Mouse (Mus musculus) midbrain, embryonic 15.5 days (tissue): ENCODE data around the gene Slc6a14. TPM values are rescaled to one million over a fixed set of nuclear protein-coding genes. Genes with fewer than 3 reads are reported as not detected.

Source experiments
- ATAC-seq: fragments of 200-750 bp; cut with Nextera tagmentation; replicated peaks from 2 replicates; pipeline ENCODE4 v1.8.0; 2017; ENCODE audit warnings: moderate TSS enrichment
- H3K27ac ChIP-seq: fragments of 300-500 bp; sonication (generic); 2 replicates; pipeline ENCODE4 v1.5.1; 2015; ENCODE audit warnings: mild to moderate bottlenecking, inconsistent platforms
- H3K27me3 ChIP-seq: fragments of 300-500 bp; sonication (generic); replicated peaks from 2 replicates; pipeline ENCODE4 v1.6.1; 2015; ENCODE audit warnings: inconsistent platforms
- H3K36me3 ChIP-seq: fragments of 300-500 bp; sonication (generic); replicated peaks from 2 replicates; pipeline ENCODE4 v1.6.1; 2015; ENCODE audit warnings: inconsistent platforms
- H3K4me1 ChIP-seq: fragments of 300-500 bp; sonication (generic); 2 replicates; pipeline ENCODE4 v1.6.1; 2015; ENCODE audit warnings: inconsistent platforms
- H3K4me2 ChIP-seq: fragments of 300-500 bp; sonication (generic); 2 replicates; pipeline ENCODE4 v1.6.1; 2015; ENCODE audit warnings: inconsistent platforms, mild to moderate bottlenecking, moderate library complexity
- H3K4me3 ChIP-seq: fragments of 300-500 bp; sonication (generic); 2 replicates; pipeline ENCODE4 v1.5.1; 2015; ENCODE audit warnings: mild to moderate bottlenecking, inconsistent platforms
- H3K9ac ChIP-seq: fragments of 300-500 bp; sonication (generic); 2 replicates; pipeline ENCODE4 v1.6.1; 2015; ENCODE audit warnings: mild to moderate bottlenecking, inconsistent platforms
- H3K9me3 ChIP-seq: fragments of 300-500 bp; sonication (generic); 2 replicates; pipeline ENCODE4 v1.6.1; 2016; ENCODE audit warnings: inconsistent platforms
- WGBS: fragments of 180-500 bp; shearing (Covaris S2); methylation state at CpG from one replicate; pipeline ENCODE4 v1.1.7; 2015; ENCODE audit warnings: mixed read lengths; 5-methylcytosine and 5-hydroxymethylcytosine counted together
- polyA plus RNA-seq: library from polyadenylated mRNA; unstranded; fragments of >200 nt; fragmentation: Nextera tagmentation; extraction: Ambion mirVana; gene quantifications from 2 replicates; pipeline ENCODE4 v1.2.1, GENCODE M21; 2015

Slc6a14 gene
- 0.05 TPM in 1 of 2 replicates, not detected in the other for polyA plus RNA-seq

DNA sequence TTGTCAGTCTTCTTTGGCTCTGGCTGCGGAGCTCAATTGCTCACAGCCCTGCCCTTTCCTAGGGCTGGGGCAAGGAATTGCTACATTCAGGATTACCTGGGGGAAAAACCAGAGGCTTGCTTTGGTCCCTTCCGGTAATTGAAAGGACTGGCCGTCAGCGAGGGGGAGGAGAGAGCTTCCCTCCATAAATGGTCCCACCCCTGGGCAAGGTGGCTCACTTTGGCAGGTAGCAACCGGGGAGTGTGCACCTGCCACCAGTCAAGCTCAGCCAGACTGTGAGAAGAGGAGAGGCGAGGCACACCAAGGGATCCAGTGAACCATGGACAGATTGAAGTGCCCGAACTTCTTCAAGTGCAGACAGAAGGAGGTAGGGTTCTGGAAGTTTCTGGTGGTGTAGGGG, at the start of gene Slc6a14:
Gene Slc6a14 (plus strand): TSS at position 68 of the 400 bp plus-strand sequence.
- Histone ChIP-seq H3K9me3 (no peaks in the 10 kb centered on the region), H3K4me3 (no peak within 1 kb of the TSS), H3K4me1 (no peaks in the 10 kb centered on the region), H3K4me2 (no peak within 1 kb of the TSS), H3K36me3 (no peaks in the 10 kb centered on the region), H3K27me3 (no peaks in the 10 kb centered on the region), H3K27ac (no peak within 1 kb of the TSS), H3K9ac (no peak within 1 kb of the TSS)
- ATAC-seq, result no peak
- 74% methylated on average over 7 of the region's 7 CpGs for WGBS

DNA sequence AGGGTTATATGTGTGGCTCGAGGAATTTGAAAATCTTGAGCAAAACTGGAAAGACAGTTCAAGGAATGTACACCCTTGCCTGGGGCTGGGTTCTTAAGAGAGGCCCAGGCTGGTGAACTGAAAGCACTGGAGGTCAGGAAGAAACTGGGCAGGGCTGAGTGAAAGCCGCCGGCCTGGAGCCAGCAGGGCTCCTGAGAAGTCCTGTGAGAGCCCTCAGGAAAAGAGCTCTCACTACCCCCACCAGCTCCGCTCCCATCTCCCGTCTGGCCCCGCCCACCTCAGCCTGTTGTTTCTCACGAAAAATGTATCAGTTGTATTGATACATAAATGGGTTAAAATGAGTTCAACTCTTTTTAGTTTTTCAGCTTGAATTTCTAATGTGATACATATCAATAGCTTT, 43.8 kb upstream of the Slc6a14 start:
- Histone ChIP-seq H3K27me3 (no peaks in the 10 kb centered on the region), H3K9me3 (no peaks in the 10 kb centered on the region), H3K9ac (no peak overlapping the region), H3K4me1 (no peaks in the 10 kb centered on the region), H3K36me3 (no peaks in the 10 kb centered on the region), H3K27ac (no peak overlapping the region), H3K4me3 (no peak overlapping the region), H3K4me2 (no peak overlapping the region)
- 29% methylated on average over 7 of the region's 7 CpGs for WGBS
- ATAC-seq, result no peak

DNA sequence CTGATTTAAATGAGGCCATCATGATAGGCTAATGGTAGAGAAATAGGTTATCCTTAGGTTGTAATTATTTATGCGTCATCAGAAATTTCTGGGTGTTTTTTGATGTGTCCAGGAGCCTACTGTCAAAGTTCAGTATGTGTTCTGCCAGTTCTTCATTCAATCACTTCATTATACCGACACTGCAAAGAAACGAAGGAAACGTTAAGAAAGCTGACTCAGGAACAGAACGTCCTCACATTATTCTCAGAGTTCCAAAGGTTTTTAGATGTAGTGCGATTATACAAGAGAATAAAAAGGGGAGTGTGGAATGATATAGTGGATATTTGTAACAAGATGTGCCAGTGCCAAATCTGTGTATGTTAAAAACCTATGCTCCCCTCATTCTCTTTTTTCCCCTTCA, 19.5 kb upstream of the Slc6a14 start:
- no peak overlapping the region for H3K27ac ChIP-seq
- no peaks in the 10 kb centered on the region for H3K27me3 ChIP-seq
- H3K4me1 ChIP-seq, result no peaks in the 10 kb centered on the region
- H3K9me3 ChIP-seq, result no peaks in the 10 kb centered on the region
- no peak overlapping the region for H3K4me2 ChIP-seq
- no peak for ATAC-seq
- WGBS, result 75% methylated on average over 6 of the region's 6 CpGs
- no peak overlapping the region for H3K4me3 ChIP-seq
- no peak overlapping the region for H3K9ac ChIP-seq
- no peaks in the 10 kb centered on the region for H3K36me3 ChIP-seq

DNA sequence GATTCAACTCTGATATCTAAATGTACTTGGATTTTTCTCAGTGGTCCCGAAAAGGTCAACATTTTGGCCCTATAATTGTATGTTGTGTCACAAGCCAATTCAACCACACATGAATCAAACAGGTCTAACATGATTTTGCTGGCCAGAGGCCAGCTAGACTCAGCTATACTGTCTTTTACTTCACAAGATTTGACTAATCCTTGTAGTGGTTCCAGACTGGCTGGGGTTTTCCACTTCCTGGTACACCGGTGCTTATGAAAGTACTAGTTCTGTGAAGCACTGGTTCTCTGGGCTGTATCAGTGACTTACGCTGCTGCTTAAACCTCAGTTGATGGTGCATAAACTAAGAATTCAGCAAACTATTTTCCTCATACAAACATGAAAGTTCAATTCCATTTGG, 19.0 kb upstream of the Slc6a14 start:
- no peak overlapping the region for H3K4me2 ChIP-seq
- no peaks in the 10 kb centered on the region for H3K9me3 ChIP-seq
- H3K4me1 ChIP-seq, result no peaks in the 10 kb centered on the region
- WGBS, result 87% methylated on average over 3 of the region's 3 CpGs
- no peak overlapping the region for H3K9ac ChIP-seq
- ATAC-seq, result no peak
- no peak overlapping the region for H3K4me3 ChIP-seq
- H3K36me3 ChIP-seq, result no peaks in the 10 kb centered on the region
- H3K27me3 ChIP-seq, result no peaks in the 10 kb centered on the region
- no peak overlapping the region for H3K27ac ChIP-seq

DNA sequence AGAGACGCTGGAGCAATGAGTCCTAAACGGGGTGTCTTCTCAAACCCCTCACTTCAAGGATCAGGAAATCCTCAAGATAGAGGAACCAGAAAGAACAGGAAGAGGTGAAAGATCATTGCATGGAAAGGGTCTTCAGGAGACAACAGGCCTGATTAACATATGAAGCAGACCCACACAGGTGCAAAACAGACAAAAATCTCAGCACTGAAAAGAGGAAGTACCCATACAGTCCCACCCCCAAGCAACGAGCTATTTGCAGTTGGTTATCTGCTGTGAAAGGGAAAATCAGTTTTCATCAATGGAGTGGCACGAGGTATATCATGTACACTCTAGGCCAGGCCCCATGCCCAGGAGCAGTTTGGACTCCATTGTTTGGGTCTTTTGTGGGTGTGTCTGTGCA, 13.1 kb upstream of the Slc6a14 start:
- 84% methylated on average over 4 of the region's 4 CpGs for WGBS
- no peaks in the 10 kb centered on the region for H3K9me3 ChIP-seq
- H3K27me3 ChIP-seq, result no peaks in the 10 kb centered on the region
- no peak overlapping the region for H3K27ac ChIP-seq
- no peak overlapping the region for H3K9ac ChIP-seq
- no peaks in the 10 kb centered on the region for H3K36me3 ChIP-seq
- H3K4me1 ChIP-seq, result no peaks in the 10 kb centered on the region
- ATAC-seq, result no peak
- no peak overlapping the region for H3K4me3 ChIP-seq
- H3K4me2 ChIP-seq, result no peak overlapping the region

DNA sequence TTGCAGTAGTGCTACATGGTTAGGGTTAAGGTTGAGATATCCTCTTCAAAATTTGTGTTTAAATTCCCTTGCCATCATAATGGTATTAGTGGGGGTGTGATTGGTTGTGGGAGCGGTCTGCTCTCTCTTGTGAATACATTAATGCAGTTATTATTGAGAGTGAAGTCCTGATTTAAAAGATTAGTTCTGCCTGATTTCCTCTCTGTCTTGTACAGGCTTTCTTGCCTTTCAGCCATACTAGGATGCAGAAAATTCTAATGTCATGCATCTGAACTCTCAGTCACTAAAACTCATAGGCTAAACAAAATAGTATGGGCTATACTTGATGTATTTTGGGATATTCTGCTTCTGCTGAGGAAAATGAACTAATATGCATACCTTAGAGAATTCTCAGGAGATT, 10.2 kb upstream of the Slc6a14 start:
- Histone ChIP-seq H3K27ac (no peak overlapping the region), H3K36me3 (no peaks in the 10 kb centered on the region), H3K4me3 (no peak overlapping the region), H3K9ac (no peak overlapping the region), H3K9me3 (no peaks in the 10 kb centered on the region), H3K27me3 (no peaks in the 10 kb centered on the region), H3K4me1 (no peaks in the 10 kb centered on the region), H3K4me2 (no peak overlapping the region)
- ATAC-seq, result no peak
- 41% methylated on average over 1 of the region's 1 CpGs for WGBS

DNA sequence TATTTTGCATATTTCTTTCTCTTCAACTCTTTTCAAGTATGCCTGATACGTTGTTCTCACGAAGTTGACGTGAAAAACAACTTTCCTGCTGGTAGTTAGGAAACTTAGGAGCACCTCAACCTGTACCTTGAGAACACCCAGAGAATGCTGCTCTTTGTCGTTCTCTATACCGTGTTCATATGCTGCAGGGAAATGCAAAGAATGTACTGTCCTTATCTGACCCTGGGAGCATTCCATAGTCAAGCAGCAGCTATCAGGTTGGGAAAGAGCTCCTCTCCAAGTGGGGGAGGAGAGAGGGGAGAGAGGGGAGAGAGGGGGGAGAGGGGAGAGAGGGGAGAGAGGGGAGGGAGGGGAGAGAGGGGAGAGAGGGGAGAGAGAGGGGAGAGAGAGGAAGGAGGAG, 597 bp downstream of the Slc6a14 start:
- H3K4me3 ChIP-seq, result no peak overlapping the region
- no peak overlapping the region for H3K9ac ChIP-seq
- WGBS, result 66% methylated on average over 5 of the region's 5 CpGs
- H3K9me3 ChIP-seq, result no peaks in the 10 kb centered on the region
- H3K27ac ChIP-seq, result no peak overlapping the region
- H3K4me1 ChIP-seq, result no peaks in the 10 kb centered on the region
- ATAC-seq, result no peak
- H3K4me2 ChIP-seq, result no peak overlapping the region
- H3K36me3 ChIP-seq, result no peaks in the 10 kb centered on the region
- H3K27me3 ChIP-seq, result no peaks in the 10 kb centered on the region

DNA sequence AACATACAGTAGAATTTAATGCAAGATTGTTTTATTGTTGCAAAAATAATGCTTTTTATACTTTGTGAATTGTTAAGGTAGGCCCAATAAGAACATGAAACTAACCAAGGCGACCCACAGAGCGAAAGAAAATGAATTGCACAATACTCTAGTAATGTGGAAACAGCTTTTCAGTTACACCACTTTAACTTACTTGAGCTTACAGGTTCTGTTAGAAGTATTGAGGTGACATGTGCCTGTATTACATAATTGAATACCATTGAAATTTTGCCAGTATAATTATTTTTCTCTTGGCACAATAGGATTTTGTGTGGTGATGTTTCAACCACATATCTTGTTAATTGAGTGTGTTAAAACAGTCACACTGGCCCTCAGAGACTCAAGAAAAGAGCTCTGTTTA, 2.2 kb downstream of the Slc6a14 start:
- Histone ChIP-seq H3K4me3 (no peak overlapping the region), H3K36me3 (no peaks in the 10 kb centered on the region), H3K4me1 (no peaks in the 10 kb centered on the region), H3K27ac (no peak overlapping the region), H3K9ac (no peak overlapping the region), H3K9me3 (no peaks in the 10 kb centered on the region), H3K4me2 (no peak overlapping the region), H3K27me3 (no peaks in the 10 kb centered on the region)
- ATAC-seq, result no peak
- WGBS, result 88% methylated on average over 2 of the region's 2 CpGs

DNA sequence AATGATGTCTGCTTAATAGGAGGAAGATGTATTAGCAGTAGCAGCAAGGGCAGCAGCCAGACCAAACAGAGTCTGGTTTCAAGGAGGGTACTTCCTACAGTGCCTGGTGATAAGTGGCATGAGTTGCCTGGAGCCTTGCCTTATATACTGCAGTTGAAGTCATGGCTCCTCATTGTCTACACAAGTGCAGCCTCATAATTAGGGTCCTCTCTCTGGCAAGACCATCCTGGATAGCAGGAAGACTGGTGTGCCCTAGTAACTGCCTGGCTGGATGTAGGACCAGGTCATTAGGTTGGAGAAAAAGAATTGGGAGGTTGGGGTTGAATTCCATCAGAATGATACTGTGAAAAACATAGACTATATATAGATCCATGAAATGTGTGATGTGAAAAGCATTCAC, 30.3 kb downstream of the Slc6a14 start, which contains the start of gene Gm28269:
Gene Gm28269 (minus strand): TSS at position 101 of the 400 bp plus-strand sequence.
- Histone ChIP-seq H3K9me3 (no peaks in the 10 kb centered on the region), H3K36me3 (no peaks in the 10 kb centered on the region), H3K4me3 (no peak within 1 kb of the TSS), H3K4me2 (no peak within 1 kb of the TSS), H3K27ac (no peak within 1 kb of the TSS), H3K4me1 (no peaks in the 10 kb centered on the region), H3K9ac (no peak within 1 kb of the TSS), H3K27me3 (no peaks in the 10 kb centered on the region)
- no peak for ATAC-seq

Other genes with a start within 250 kb of the Slc6a14 start
- 1.3 and 1.9 TPM in 2 replicates for gene Agtr2, start 230.4 kb upstream of the Slc6a14 start, polyA plus RNA-seq
- gene Gm28269, start 30.2 kb downstream of the Slc6a14 start, polyA plus RNA-seq, result not detected in 2 replicates